ENCODE assay signal across 17 mouse cellular contexts in genomic region chr10:98648710-98649245, GRCm38 (mm10).
DNase-seq lines count a peak whose midpoint lies in the region; TF ChIP-seq lines count a peak whose summit lies in the region.
"Had no signal": no experiment of that assay in that cellular context is flagged by ENCODE, and none has a peak within 500 bp of the region (broad histone marks: within the 10 kb centered on the region; RNA-seq: fewer than 3 reads in every experiment).

No protein-coding gene starts in this region.

- peak; percentile 21 for DNase-seq in layer of hippocampus, adult 9-11 months
- DNase-seq in layer of hippocampus, adult 9-10 months (ENCODE audit: low spot score) = no peak
- DNase-seq in 3T3-L1 (ENCODE audit: low read depth, low spot score) = peak; percentile 26
- peak; percentile 79 for DNase-seq in CH12.LX (ENCODE audit: extremely low read depth)
- peak; percentile 48 for DNase-seq in brain, embryonic 14.5 days (ENCODE audit: low read depth)
- DNase-seq in cerebellum, postnatal 25 days = no peak
- DNase-seq in heart, adult 8-10 months (ENCODE audit: low spot score) = no peak
- DNase-seq: adrenal gland, postnatal 14 days; heart, postnatal 4 days; lung, adult 18-20 months; retina, postnatal 1 day; thymus, postnatal 25 days had no signal

- no peak for TF ChIP-seq EP300 in CH12.LX (IDR thresholded peaks at IDR 0.05; ENCODE audit: low read length)

- H3K27ac ChIP-seq in CH12.LX (ENCODE audit: insufficient read depth, low read depth) = no peak overlapping the region
- H3K27ac ChIP-seq: heart, embryonic 13.5 days; kidney, postnatal 0 days; stomach, postnatal 0 days had no signal

- no peak for TF ChIP-seq CTCF in CH12.LX (conservative IDR thresholded peaks at IDR 0.05 in 1 of 2, IDR thresholded peaks at IDR 0.05 in 1 of 2; ENCODE audit: low read depth in 2 of 2, low read length in 2 of 2)
- no peak for TF ChIP-seq CTCF in brain, embryonic 14.5 days (IDR thresholded peaks at IDR 0.05; ENCODE audit: borderline replicate concordance, extremely low read depth, insufficient read depth, insufficient read length)

- H3K4me1 ChIP-seq in CH12.LX (ENCODE audit: control insufficient read depth in 1 of 2, insufficient read depth in 2 of 2) = peaks cover 10 to 16% of the 10 kb centered on the region in 2 experiments
- H3K4me1 ChIP-seq: heart, embryonic 13.5 days; megakaryocyte, embryonic 14.5 days had no signal

- no peak overlapping the region for H3K9ac ChIP-seq in CH12.LX (ENCODE audit: insufficient read depth, low read depth)
- H3K9ac ChIP-seq: heart, embryonic 13.5 days had no signal

- no peak for TF ChIP-seq POLR2A in CH12.LX (IDR thresholded peaks at IDR 0.05; ENCODE audit: low read depth, low read length)
- no peak for TF ChIP-seq POLR2A in brain, embryonic 14.5 days (IDR thresholded peaks at IDR 0.05; ENCODE audit: borderline replicate concordance, extremely low read depth, insufficient read depth, insufficient read length, poor library complexity, severe bottlenecking)

- no peak; the same call in 1 of the 2 replicates for TF ChIP-seq RAD21 in CH12.LX (IDR thresholded peaks at IDR 0.05; ENCODE audit: low read depth, low read length)

- no peaks in the 10 kb centered on the region for H3K79me2 ChIP-seq in CH12.LX (replicated peaks; ENCODE audit: control insufficient read depth, extremely low read depth, insufficient read depth, poor library complexity, severe bottlenecking)

- in situ Hi-C loops in CH12.LX (cut with MboI; ENCODE audit: low pct_ligation_motif_present, low pct_unique_long_range_greater_than_20kb, low sequenced_read_pairs) = no loop called here

- dilution Hi-C loops in CH12.LX (cut with MboI; ENCODE audit: extremely low pct_ligation_motif_present, extremely low pct_unique_long_range_greater_than_20kb, low sequenced_read_pairs) = no loop called here

- no peaks in the 10 kb centered on the region for H3K9me3 ChIP-seq in CH12.LX (replicated peaks; ENCODE audit: low read length)
- H3K9me3 ChIP-seq: heart, embryonic 13.5 days had no signal

- peak overlapping the region; percentile 36; the same call in 1 of the 2 replicates for H3K4me2 ChIP-seq in CH12.LX (ENCODE audit: insufficient read depth, low read depth, poor library complexity, severe bottlenecking)
- H3K4me2 ChIP-seq: heart, embryonic 13.5 days had no signal

- H3K36me3 ChIP-seq in CH12.LX (replicated peaks in 1 of 2; ENCODE audit: control insufficient read depth in 1 of 2, insufficient read depth in 1 of 2, low read length in 1 of 2) = no peaks in the 10 kb centered on the region
- H3K36me3 ChIP-seq: heart, embryonic 13.5 days had no signal

- no peaks in the 10 kb centered on the region for H3K27me3 ChIP-seq in CH12.LX (replicated peaks)
- H3K27me3 ChIP-seq: heart, embryonic 13.5 days; megakaryocyte, embryonic 14.5 days had no signal

- H3K4me3 ChIP-seq in CH12.LX (replicated peaks in 1 of 3; ENCODE audit: low read depth in 2 of 3, low read length in 2 of 3, poor library complexity in 1 of 3) = peak overlapping the region in 1 of 3 experiments; percentile 29
- H3K4me3 ChIP-seq: heart, embryonic 13.5 days; megakaryocyte, embryonic 14.5 days; myocyte had no signal

TF ChIP-seq in CH12.LX, 34 proteins besides CTCF, POLR2A, EP300 and RAD21:
- TF ChIP-seq MXI1 (IDR thresholded peaks at IDR 0.05; ENCODE audit: low read depth, low read length) (0 out of 2 replicates have a peak, but pooled peaks have one; percentile 33), MAFK (IDR thresholded peaks at IDR 0.05; ENCODE audit: insufficient replicate concordance, low read length) (no peak), MEF2A (IDR thresholded peaks at IDR 0.05; ENCODE audit: borderline replicate concordance, low read depth, low read length) (peak; percentile 53), BHLHE40 (IDR thresholded peaks at IDR 0.05; ENCODE audit: low read depth, low read length) (peak; percentile 83), ZMIZ1 (IDR thresholded peaks at IDR 0.05; ENCODE audit: low read depth, low read length) (no peak), CHD1 (IDR thresholded peaks at IDR 0.05; ENCODE audit: low read depth, low read length) (0 out of 2 replicates have a peak, but pooled peaks have one; percentile 50), ZC3H11A (IDR thresholded peaks at IDR 0.05; ENCODE audit: low read depth, low read length) (no peak), TCF12 (IDR thresholded peaks at IDR 0.05; ENCODE audit: low read depth, low read length) (peak; percentile 38; the same call in 1 of the 2 replicates), ETS1 (conservative IDR thresholded peaks at IDR 0.05; ENCODE audit: low read depth, low read length) (peak; percentile 39; the same call in 1 of the 2 replicates), MYC (IDR thresholded peaks at IDR 0.05; ENCODE audit: low read depth, low read length) (peak; percentile 67; the same call in 1 of the 2 replicates), KAT2A (IDR thresholded peaks at IDR 0.05; ENCODE audit: insufficient replicate concordance, low read length) (no peak), ZKSCAN1 (IDR thresholded peaks at IDR 0.05; ENCODE audit: borderline replicate concordance, low read depth, low read length) (no peak)
TF ChIP-seq in CH12.LX: peak in this region for 7.

Comparison
In these comparisons a context has a peak if more than half of its experiments do, and no peak if none do; other contexts are left out.
1. DNase-seq: peak in layer of hippocampus, adult 9-11 months (single experiment), 3T3-L1 (single experiment), CH12.LX (single experiment) and brain, embryonic 14.5 days (single experiment); none in layer of hippocampus, adult 9-10 months (single experiment), cerebellum, postnatal 25 days (0 of 2) and heart, adult 8-10 months (single experiment).